Mouse (Mus musculus) limb, embryonic 14.5 days (tissue): ENCODE data around the gene Zfp281. TPM values are rescaled to one million over a fixed set of nuclear protein-coding genes. Genes with fewer than 3 reads are reported as not detected.

Source experiments
- ATAC-seq: fragments of 200-750 bp; cut with Nextera tagmentation; 2 replicates; pipeline ENCODE4 v1.8.0; 2017; ENCODE audit warnings: low read depth, moderate number of reproducible peaks, moderate TSS enrichment; ENCODE audit not compliant: low FRiP score
- DNase-seq: peaks from one replicate; pipeline ENCODE4 v3.0.0-alpha.2; 2015; ENCODE audit warnings: low spot score
- H3K27ac ChIP-seq: fragments of 300-500 bp; sonication (generic); replicated peaks from 2 replicates; pipeline ENCODE4 v1.5.1; 2014; ENCODE audit warnings: low read depth, mild to moderate bottlenecking, low read length, moderate library complexity, mixed read lengths
- H3K27me3 ChIP-seq: fragments of 300-500 bp; sonication (generic); 2 replicates; pipeline ENCODE4 v1.6.1; 2014; ENCODE audit warnings: low read length, mixed read lengths; ENCODE audit not compliant: control insufficient read depth, insufficient read depth
- H3K36me3 ChIP-seq: fragments of 300-500 bp; sonication (generic); 2 replicates; pipeline ENCODE4 v1.6.1; 2014; ENCODE audit warnings: mild to moderate bottlenecking, low read length, moderate library complexity, mixed read lengths; ENCODE audit not compliant: control insufficient read depth, insufficient read depth
- H3K4me1 ChIP-seq: fragments of 300-500 bp; sonication (generic); 2 replicates; pipeline ENCODE4 v1.6.1; 2014; ENCODE audit warnings: antibody characterized with exemption, low read length, mixed read lengths; ENCODE audit not compliant: control insufficient read depth, insufficient read depth
- H3K4me2 ChIP-seq: fragments of 300-500 bp; sonication (generic); replicated peaks from 2 replicates; pipeline ENCODE4 v1.6.1; 2014; ENCODE audit warnings: low read depth, mild to moderate bottlenecking, low read length, moderate library complexity; ENCODE audit not compliant: severe bottlenecking
- H3K4me3 ChIP-seq: fragments of 300-500 bp; sonication (generic); replicated peaks from 2 replicates; pipeline ENCODE4 v1.5.1; 2014; ENCODE audit warnings: low read length
- H3K9ac ChIP-seq: fragments of 300-500 bp; sonication (generic); 2 replicates; pipeline ENCODE4 v1.6.1; 2014; ENCODE audit warnings: mild to moderate bottlenecking, low read depth, low read length, moderate library complexity; ENCODE audit not compliant: severe bottlenecking
- H3K9me3 ChIP-seq: fragments of 300-500 bp; sonication (generic); 2 replicates; pipeline ENCODE4 v1.6.1; 2016; ENCODE audit warnings: low read length; ENCODE audit not compliant: control insufficient read depth
- POLR2A ChIP-seq: fragments of 200-500 bp; IDR thresholded peaks from 2 replicates; pipeline ENCODE4 v1.8.0; 2012; ENCODE audit warnings: inconsistent platforms, mild to moderate bottlenecking, moderate library complexity, borderline replicate concordance; ENCODE audit not compliant: insufficient read depth, insufficient read length; ENCODE audit errors: extremely low read depth
- WGBS: fragments of 180-500 bp; shearing (Covaris S2); extraction: QIAGEN DNeasy Blood & Tissue Kit; methylation state at CpG from one replicate; pipeline ENCODE4 v1.1.7; 2014; 5-methylcytosine and 5-hydroxymethylcytosine counted together
- polyA plus RNA-seq, 2 experiments: library from polyadenylated mRNA; depleted of rRNA in 1 of 2; stranded (reverse) in 1 of 2; unstranded in 1 of 2; fragments of >200 nt; fragmentation: Nextera tagmentation in 1 of 2; extraction: Ambion mirVana in 1 of 2; gene quantifications; 2 replicates each; pipeline versions ENCODE4 v1.2.1 to v1.2.3; 2012 to 2014

Gene Zfp281
- polyA plus RNA-seq, 2 experiments: 11.0 to 21.7 TPM

GRCm38 (mm10) chr1:136672564-136672963 is 47.9 kb downstream of the Zfp281 start:
- H3K4me2 ChIP-seq: no peak overlapping the region
- no peak overlapping the region for H3K4me3 ChIP-seq
- DNase-seq (no peak), ATAC-seq (no peak)
- no peaks in the 10 kb centered on the region for H3K27me3 ChIP-seq
- H3K4me1 ChIP-seq: peaks cover 19% of the 10 kb centered on the region
- WGBS: 76% methylated on average over 6 of the region's 6 CpGs
- no peak for TF ChIP-seq POLR2A
- H3K36me3 ChIP-seq: no peaks in the 10 kb centered on the region
- H3K9me3 ChIP-seq: no peaks in the 10 kb centered on the region
- H3K9ac ChIP-seq: no peak overlapping the region
- no peak overlapping the region for H3K27ac ChIP-seq

- Histone ChIP-seq H3K36me3 (no peaks in the 10 kb centered on the region), H3K27me3 (no peaks in the 10 kb centered on the region), H3K9ac (no peak overlapping the region), H3K4me2 (no peak overlapping the region), H3K9me3 (no peaks in the 10 kb centered on the region), H3K4me3 (no peak overlapping the region), H3K4me1 (peaks cover 19% of the 10 kb centered on the region), H3K27ac (no peak overlapping the region)
- ATAC-seq (no peak), DNase-seq (no peak)
- no peak for TF ChIP-seq POLR2A
- WGBS: 51% methylated on average over 4 of the region's 4 CpGs
Observed at GRCm38 (mm10) chr1:136673293-136673692, 48.6 kb downstream of the Zfp281 start.

GRCm38 (mm10) chr1:136674548-136675455 is 50.1 kb downstream of the Zfp281 start:
- Histone ChIP-seq H3K4me3 (no peak overlapping the region), H3K9me3 (no peaks in the 10 kb centered on the region), H3K9ac (no peak overlapping the region), H3K4me2 (no peak overlapping the region), H3K27ac (no peak overlapping the region), H3K4me1 (peaks cover 13% of the 10 kb centered on the region), H3K36me3 (no peaks in the 10 kb centered on the region), H3K27me3 (no peaks in the 10 kb centered on the region)
- DNase-seq: no peak
- 24% methylated on average over 25 of the region's 25 CpGs for WGBS
- TF ChIP-seq POLR2A: no peak
- no peak for ATAC-seq

GRCm38 (mm10) chr1:136675736-136676444 is 51.2 kb downstream of the Zfp281 start:
- ATAC-seq: no peak
- Histone ChIP-seq H3K36me3 (no peaks in the 10 kb centered on the region), H3K27me3 (no peaks in the 10 kb centered on the region), H3K4me2 (no peak overlapping the region), H3K4me3 (no peak overlapping the region), H3K9ac (no peak overlapping the region), H3K9me3 (no peaks in the 10 kb centered on the region), H3K4me1 (peaks cover 4% of the 10 kb centered on the region; the same call in 1 of the 2 replicates), H3K27ac (no peak overlapping the region)
- TF ChIP-seq POLR2A: no peak
- DNase-seq: no peak
- WGBS: 83% methylated on average over 16 of the region's 16 CpGs

GRCm38 (mm10) chr1:136676445-136676755 is 51.7 kb downstream of the Zfp281 start:
- Histone ChIP-seq H3K27ac (no peak overlapping the region), H3K4me2 (no peak overlapping the region), H3K4me3 (no peak overlapping the region), H3K27me3 (no peaks in the 10 kb centered on the region), H3K36me3 (no peaks in the 10 kb centered on the region), H3K9ac (no peak overlapping the region), H3K4me1 (peaks cover 4% of the 10 kb centered on the region; the same call in 1 of the 2 replicates), H3K9me3 (no peaks in the 10 kb centered on the region)
- no peak for TF ChIP-seq POLR2A
- no peak for ATAC-seq
- WGBS: 78% methylated on average over 6 of the region's 6 CpGs
- DNase-seq: no peak
